Mouse (Mus musculus) small intestine, adult 2 months (tissue): ENCODE measurements around the gene Kcnt1.

Source experiments
- CTCF ChIP-seq: fragments of 200-500 bp; IDR thresholded peaks from 2 replicates; pipeline ENCODE4 v1.5.1; 2012; ENCODE audit warnings: low read depth, mild to moderate bottlenecking, control low read depth, inconsistent platforms, low read length, moderate library complexity, mixed read lengths; ENCODE audit not compliant: insufficient replicate concordance, insufficient read length; ENCODE audit errors: extremely low read depth
- POLR2A ChIP-seq: fragments of 200-500 bp; IDR thresholded peaks from 2 replicates; pipeline ENCODE4 v1.6.1; 2012; ENCODE audit warnings: low read depth, mild to moderate bottlenecking, control low read depth, inconsistent platforms, low read length, moderate library complexity

DNA sequence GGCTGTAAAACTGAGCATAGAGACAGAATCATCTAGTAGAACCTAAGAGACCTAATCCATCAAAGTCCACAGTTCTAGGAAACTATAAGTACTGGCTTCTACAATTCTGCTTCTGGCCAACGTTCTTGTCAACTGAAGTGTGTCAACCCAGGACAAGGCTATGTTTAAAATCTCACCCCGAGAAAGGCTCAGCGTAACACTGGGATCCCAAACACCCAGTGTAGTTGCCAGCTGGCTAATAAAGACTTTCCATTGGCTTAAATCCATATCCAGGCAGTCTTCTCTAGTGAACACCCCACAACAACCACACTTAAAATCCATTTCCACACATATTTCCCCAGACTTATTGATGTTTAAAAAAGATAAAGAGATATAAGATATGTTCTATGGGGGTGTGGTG lies 32.7 kb upstream of the Kcnt1 start:
- no peak for TF ChIP-seq CTCF
- TF ChIP-seq POLR2A, result no peak
